Mouse (Mus musculus): ENCODE measurements around the gene Setd4. TPM values are rescaled to one million over a fixed set of nuclear protein-coding genes. Genes with fewer than 3 reads are reported as not detected.

Gene Setd4
- polyA plus RNA-seq, 1 experiment from 2014 or later = 6.3 TPM

DNA sequence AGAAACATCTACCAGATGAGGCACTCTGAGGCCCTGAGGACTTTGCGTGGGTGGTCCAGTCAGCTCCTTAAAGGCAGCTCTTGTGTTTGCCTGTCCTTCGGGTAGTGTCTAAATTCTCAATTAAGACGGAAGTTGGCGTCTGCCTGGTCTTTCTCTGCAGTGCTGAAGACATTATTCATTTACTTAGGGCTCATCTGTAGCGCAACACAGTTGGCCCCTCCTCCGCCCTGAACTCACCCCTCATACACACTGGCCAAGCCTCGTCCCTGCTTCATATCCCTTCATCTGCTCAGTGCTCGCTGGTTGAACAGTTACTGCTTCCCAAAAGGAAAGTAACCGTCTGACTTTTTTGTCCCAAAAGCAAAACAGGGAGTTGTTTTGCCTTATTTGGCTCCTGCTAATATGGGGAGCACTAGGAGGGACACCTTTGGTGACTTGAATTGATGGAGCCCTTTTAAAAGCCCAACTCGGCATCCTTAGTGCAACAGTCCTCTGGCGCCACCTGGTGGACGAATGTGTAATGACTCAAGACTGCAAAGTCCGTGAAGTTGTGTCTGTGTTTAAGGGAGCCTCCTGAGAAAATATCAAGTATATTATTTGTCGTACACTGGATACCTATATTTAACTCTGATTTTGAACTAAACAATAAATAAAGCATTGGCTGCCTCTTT lies 27.3 kb downstream of the Setd4 start:
- no peaks in the 10 kb centered on the region for H3K27me3 ChIP-seq (ENCODE audit: insufficient read depth, low read length)
- no peak overlapping the region for H3K4me3 ChIP-seq (ENCODE audit: low read depth, low read length)
- H3K27ac ChIP-seq (ENCODE audit: low read depth) = no peak overlapping the region
- no peak for TF ChIP-seq EP300 (IDR thresholded peaks at IDR 0.05; ENCODE audit: low read depth)
- peak; percentile 95 for TF ChIP-seq CTCF (IDR thresholded peaks at IDR 0.05; ENCODE audit: low read depth)
- no peaks in the 10 kb centered on the region for H3K9me3 ChIP-seq (ENCODE audit: low read length)
- H3K9ac ChIP-seq (replicated peaks) = no peak overlapping the region
- peaks cover 3% of the 10 kb centered on the region; the same call in 1 of the 2 replicates for H3K4me1 ChIP-seq (ENCODE audit: insufficient read depth)
- peak; percentile 84 for DNase-seq
- H3K36me3 ChIP-seq (replicated peaks; ENCODE audit: insufficient read depth, low read length) = no peaks in the 10 kb centered on the region
- no peak overlapping the region for H3K4me2 ChIP-seq (ENCODE audit: low read depth, low read length)
- WGBS (ENCODE audit: insufficient replicate concordance) = 38% methylated on average over 14 of the region's 14 CpGs
- no peak for ATAC-seq

DNA sequence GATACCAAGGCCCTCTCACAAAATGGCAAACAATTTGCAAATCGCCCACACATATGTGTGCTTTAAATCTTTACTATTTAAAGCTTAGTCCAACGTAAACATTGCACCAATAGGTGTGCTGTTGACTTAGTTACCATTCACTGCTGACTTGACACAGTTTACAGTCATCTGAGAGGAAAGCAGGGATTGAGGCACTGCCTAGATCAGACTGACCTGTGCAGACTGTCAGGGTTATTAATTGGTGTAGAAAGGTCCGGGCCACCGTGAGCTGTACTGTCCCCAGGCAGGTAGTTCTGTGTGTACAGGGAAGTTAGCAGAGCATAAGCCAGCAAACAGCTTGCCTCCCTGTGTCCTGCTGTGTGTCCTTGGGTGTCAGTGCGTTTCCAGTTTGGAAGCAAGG lies 28.3 kb downstream of the Setd4 start:
- peaks cover 3% of the 10 kb centered on the region; the same call in 1 of the 2 replicates for H3K4me1 ChIP-seq (ENCODE audit: insufficient read depth)
- H3K36me3 ChIP-seq (replicated peaks; ENCODE audit: insufficient read depth, low read length) = no peaks in the 10 kb centered on the region
- no peaks in the 10 kb centered on the region for H3K9me3 ChIP-seq (ENCODE audit: low read length)
- ATAC-seq (no peak; the same call in 1 of the 2 replicates), DNase-seq (peak; percentile 10)
- H3K27ac ChIP-seq (ENCODE audit: low read depth) = no peak overlapping the region
- no peak overlapping the region for H3K4me2 ChIP-seq (ENCODE audit: low read depth, low read length)
- no peak for TF ChIP-seq CTCF (IDR thresholded peaks at IDR 0.05; ENCODE audit: low read depth)
- no peak for TF ChIP-seq EP300 (IDR thresholded peaks at IDR 0.05; ENCODE audit: low read depth)
- no peak overlapping the region for H3K9ac ChIP-seq (replicated peaks)
- no peaks in the 10 kb centered on the region for H3K27me3 ChIP-seq (ENCODE audit: insufficient read depth, low read length)
- H3K4me3 ChIP-seq (ENCODE audit: low read depth, low read length) = no peak overlapping the region
- WGBS (ENCODE audit: insufficient replicate concordance) = 61% methylated on average over 5 of the region's 5 CpGs

DNA sequence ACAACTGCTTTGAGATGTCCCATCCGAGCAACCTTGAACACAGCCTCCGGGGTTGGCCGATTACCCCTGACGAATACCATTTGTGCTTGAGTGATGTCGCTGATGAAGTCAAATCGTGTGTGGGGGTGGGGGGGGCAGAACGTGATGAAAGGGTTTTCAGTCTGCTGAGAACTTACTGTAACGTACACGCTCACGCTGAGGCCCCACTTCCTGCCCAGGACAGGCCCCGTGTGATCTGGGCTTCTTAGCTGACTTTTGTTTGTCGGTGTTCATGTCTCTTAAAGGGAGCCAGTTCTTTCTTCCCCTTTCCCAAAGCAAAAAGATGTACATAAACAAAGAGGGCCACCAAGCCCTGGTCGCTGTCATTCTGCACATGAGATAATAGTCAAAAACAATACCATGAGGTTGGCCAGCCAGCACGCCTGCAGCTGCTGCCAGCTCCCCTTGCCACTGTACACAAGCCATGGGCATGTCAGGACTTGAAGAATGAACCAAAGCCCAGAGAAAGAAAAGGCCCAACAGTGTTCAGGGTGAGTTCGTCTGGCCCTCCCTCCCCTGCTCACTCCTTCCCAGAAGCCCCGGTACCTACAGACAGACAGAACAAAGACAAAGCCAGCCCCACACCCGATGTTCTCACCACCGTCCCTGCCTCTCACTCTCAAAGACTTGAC lies 29.2 kb downstream of the Setd4 start:
- Histone ChIP-seq H3K27ac (ENCODE audit: low read depth) (no peak overlapping the region), H3K27me3 (ENCODE audit: insufficient read depth, low read length) (no peaks in the 10 kb centered on the region), H3K4me2 (ENCODE audit: low read depth, low read length) (no peak overlapping the region), H3K9me3 (ENCODE audit: low read length) (no peaks in the 10 kb centered on the region), H3K4me3 (ENCODE audit: low read depth, low read length) (no peak overlapping the region), H3K9ac (replicated peaks) (no peak overlapping the region), H3K4me1 (ENCODE audit: insufficient read depth) (peaks cover 3% of the 10 kb centered on the region; the same call in 1 of the 2 replicates), H3K36me3 (replicated peaks; ENCODE audit: insufficient read depth, low read length) (no peaks in the 10 kb centered on the region)
- peak; percentile 19 for DNase-seq
- no peak for TF ChIP-seq EP300 (IDR thresholded peaks at IDR 0.05; ENCODE audit: low read depth)
- TF ChIP-seq CTCF (IDR thresholded peaks at IDR 0.05; ENCODE audit: low read depth) = no peak
- no peak for ATAC-seq
- WGBS (ENCODE audit: insufficient replicate concordance) = 38% methylated on average over 18 of the region's 18 CpGs

DNA sequence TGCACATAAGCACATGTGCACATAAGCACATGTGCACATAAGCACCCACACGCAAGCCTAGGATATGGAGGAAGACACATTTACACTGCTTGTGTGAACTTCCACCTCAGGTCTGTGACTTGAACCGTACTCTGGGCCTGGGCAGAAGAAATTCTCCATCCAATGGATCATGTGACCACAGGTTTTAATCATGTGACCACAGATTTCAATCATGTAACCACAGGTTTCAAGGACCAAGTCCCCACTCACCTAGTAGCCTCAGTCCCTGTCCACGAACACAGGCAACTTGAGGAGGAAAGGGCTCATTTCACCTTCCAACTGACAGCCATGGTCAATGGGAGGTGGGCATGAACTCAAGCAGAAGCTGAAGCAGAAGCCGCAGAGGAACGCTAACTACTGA lies 30.4 kb downstream of the Setd4 start:
- H3K9ac ChIP-seq (replicated peaks) = no peak overlapping the region
- no peak for ATAC-seq
- H3K27me3 ChIP-seq (ENCODE audit: insufficient read depth, low read length) = no peaks in the 10 kb centered on the region
- H3K27ac ChIP-seq (ENCODE audit: low read depth) = no peak overlapping the region
- H3K4me2 ChIP-seq (ENCODE audit: low read depth, low read length) = no peak overlapping the region
- H3K9me3 ChIP-seq (ENCODE audit: low read length) = no peaks in the 10 kb centered on the region
- WGBS (ENCODE audit: insufficient replicate concordance) = 76% methylated on average over 5 of the region's 5 CpGs
- no peak overlapping the region for H3K4me3 ChIP-seq (ENCODE audit: low read depth, low read length)
- no peak for DNase-seq
- H3K36me3 ChIP-seq (replicated peaks; ENCODE audit: insufficient read depth, low read length) = no peaks in the 10 kb centered on the region
- H3K4me1 ChIP-seq (ENCODE audit: insufficient read depth) = peaks cover 3% of the 10 kb centered on the region; the same call in 1 of the 2 replicates
- TF ChIP-seq EP300 (IDR thresholded peaks at IDR 0.05; ENCODE audit: low read depth) (no peak), CTCF (IDR thresholded peaks at IDR 0.05; ENCODE audit: low read depth) (no peak)

DNA sequence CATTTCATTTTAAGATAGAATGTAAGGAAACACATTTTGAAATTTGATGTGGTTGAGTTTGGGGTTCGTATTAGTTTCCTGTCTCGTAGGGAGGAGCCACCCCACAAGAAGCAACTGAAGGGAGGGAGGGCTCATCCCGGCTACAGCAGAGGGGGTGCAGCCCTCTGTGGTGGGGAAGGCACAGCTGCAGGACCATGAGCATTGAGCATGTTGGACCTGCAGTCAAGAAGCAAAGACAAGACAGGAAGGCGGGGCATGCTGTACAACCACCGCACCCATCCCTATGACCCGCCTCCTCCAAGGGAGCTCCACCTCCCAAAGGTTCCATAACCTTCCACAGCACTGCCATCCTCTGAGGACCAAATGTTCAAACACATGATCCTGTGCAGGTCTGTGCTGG lies 31.5 kb downstream of the Setd4 start:
- peak; percentile 11 for DNase-seq
- no peak for ATAC-seq
- Histone ChIP-seq H3K27ac (ENCODE audit: low read depth) (no peak overlapping the region), H3K4me1 (ENCODE audit: insufficient read depth) (peaks cover 3% of the 10 kb centered on the region; the same call in 1 of the 2 replicates), H3K9me3 (ENCODE audit: low read length) (no peaks in the 10 kb centered on the region), H3K4me3 (ENCODE audit: low read depth, low read length) (no peak overlapping the region), H3K36me3 (replicated peaks; ENCODE audit: insufficient read depth, low read length) (no peaks in the 10 kb centered on the region), H3K27me3 (ENCODE audit: insufficient read depth, low read length) (no peaks in the 10 kb centered on the region), H3K9ac (replicated peaks) (no peak overlapping the region), H3K4me2 (ENCODE audit: low read depth, low read length) (no peak overlapping the region)
- no peak for TF ChIP-seq CTCF (IDR thresholded peaks at IDR 0.05; ENCODE audit: low read depth)
- TF ChIP-seq EP300 (IDR thresholded peaks at IDR 0.05; ENCODE audit: low read depth) = no peak
- WGBS (ENCODE audit: insufficient replicate concordance) = 70% methylated on average over 6 of the region's 6 CpGs

DNA sequence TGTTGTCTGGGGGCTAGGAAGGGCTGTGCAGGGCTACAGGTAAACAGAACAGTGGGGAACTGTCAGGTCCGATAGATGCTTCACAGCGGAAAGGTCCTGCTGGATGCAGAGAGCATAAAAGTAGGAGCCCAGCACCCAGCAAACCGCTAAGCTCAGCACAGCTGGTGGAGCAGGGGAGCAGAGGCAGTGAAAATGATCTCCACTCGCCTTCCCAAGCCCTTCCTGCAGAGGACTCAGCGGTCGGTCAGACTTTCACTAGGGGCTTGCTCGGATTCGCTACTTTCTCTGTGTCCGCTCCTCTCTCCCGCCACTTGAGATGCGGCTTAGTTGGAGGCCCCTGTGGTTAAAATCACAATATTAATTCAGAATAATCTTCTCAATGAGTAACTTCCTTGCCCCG lies 45.4 kb downstream of the Setd4 start:
- Histone ChIP-seq H3K4me3 (ENCODE audit: low read depth, low read length) (no peak overlapping the region), H3K9me3 (ENCODE audit: low read length) (no peaks in the 10 kb centered on the region), H3K4me1 (ENCODE audit: insufficient read depth) (no peaks in the 10 kb centered on the region), H3K36me3 (replicated peaks; ENCODE audit: insufficient read depth, low read length) (no peaks in the 10 kb centered on the region), H3K9ac (replicated peaks) (no peak overlapping the region), H3K4me2 (ENCODE audit: low read depth, low read length) (no peak overlapping the region), H3K27ac (ENCODE audit: low read depth) (no peak overlapping the region), H3K27me3 (ENCODE audit: insufficient read depth, low read length) (no peaks in the 10 kb centered on the region)
- 43% methylated on average over 12 of the region's 12 CpGs for WGBS (ENCODE audit: insufficient replicate concordance)
- TF ChIP-seq EP300 (IDR thresholded peaks at IDR 0.05; ENCODE audit: low read depth) (no peak), CTCF (IDR thresholded peaks at IDR 0.05; ENCODE audit: low read depth) (no peak)
- no peak for ATAC-seq
- DNase-seq = no peak

All from liver, postnatal 0 days (tissue).